ENCODE assay signal across 13 mouse cellular contexts in genomic region chr17:73547483-73547882, GRCm38 (mm10).
"Had no signal": no experiment of that assay in that cellular context is flagged by ENCODE, and none has a peak within 500 bp of the region (broad histone marks: within the 10 kb centered on the region; RNA-seq: fewer than 3 reads in every experiment).

No protein-coding gene starts in this region.

- H3K4me3 ChIP-seq: intestine, embryonic 15.5 days; kidney, embryonic 15.5 days; limb, embryonic 13.5 days; megakaryocyte, embryonic 14.5 days; stomach, embryonic 15.5 days had no signal

- H3K27me3 ChIP-seq: intestine, embryonic 15.5 days; kidney, embryonic 15.5 days; limb, embryonic 13.5 days; megakaryocyte, embryonic 14.5 days; stomach, embryonic 15.5 days had no signal

- H3K9ac ChIP-seq: intestine, embryonic 15.5 days; kidney, embryonic 15.5 days; limb, embryonic 13.5 days; liver, embryonic 14.5 days; stomach, embryonic 15.5 days had no signal

- H3K4me2 ChIP-seq: intestine, embryonic 15.5 days; kidney, embryonic 15.5 days; limb, embryonic 13.5 days; stomach, embryonic 15.5 days had no signal

- H3K36me3 ChIP-seq: intestine, embryonic 15.5 days; kidney, embryonic 15.5 days; limb, embryonic 13.5 days; stomach, embryonic 15.5 days had no signal

- H3K4me1 ChIP-seq: intestine, embryonic 15.5 days; megakaryocyte, embryonic 14.5 days; stomach, embryonic 15.5 days had no signal

- DNase-seq: kidney, adult 18-20 months; lung, adult 18-20 months; lung, postnatal 4 days; right cerebral cortex, postnatal 4 days; thymus, adult 2 months; thymus, postnatal 25 days had no signal

- ATAC-seq: intestine, embryonic 15.5 days had no signal

- H3K27ac ChIP-seq: hindbrain, postnatal 0 days; intestine, embryonic 15.5 days; kidney, embryonic 15.5 days; limb, embryonic 13.5 days; liver, embryonic 14.5 days; stomach, embryonic 15.5 days had no signal

- H3K9me3 ChIP-seq: intestine, embryonic 15.5 days; kidney, embryonic 15.5 days; limb, embryonic 13.5 days; megakaryocyte, embryonic 14.5 days; stomach, embryonic 15.5 days had no signal
